Mouse (Mus musculus): ENCODE results near the gene Rps6ka2.

GRCm38 (mm10) chr17:7228545-7228944 is 58.6 kb downstream of the Rps6ka2 start:
- TF ChIP-seq GATA1 (IDR thresholded peaks at IDR 0.05; ENCODE audit: borderline replicate concordance, low read length) (no peak), FLI1 (IDR thresholded peaks at IDR 0.05; ENCODE audit: low read length) (no peak)
